Mouse (Mus musculus) hindbrain, embryonic 14.5 days (tissue): ENCODE results near the gene Bnc2. TPM values are rescaled to one million over a fixed set of nuclear protein-coding genes. Genes with fewer than 3 reads are reported as not detected.

Source experiments
- ATAC-seq: fragments of 200-750 bp; cut with Nextera tagmentation; 2 replicates; pipeline ENCODE4 v1.8.0; 2017; ENCODE audit warnings: moderate number of reproducible peaks, mild to moderate bottlenecking, moderate TSS enrichment, moderate library complexity; ENCODE audit not compliant: low FRiP score
- DNase-seq: peaks from one replicate; pipeline ENCODE4 v3.0.0-alpha.2; 2015; ENCODE audit warnings: low spot score
- H3K27ac ChIP-seq: fragments of 300-500 bp; sonication (generic); 2 replicates; pipeline ENCODE4 v1.5.1; 2014; ENCODE audit warnings: mild to moderate bottlenecking, moderate library complexity
- H3K27me3 ChIP-seq: fragments of 300-500 bp; sonication (generic); 2 replicates; pipeline ENCODE4 v1.6.1; 2014; ENCODE audit warnings: mild to moderate bottlenecking, low read length, mixed read lengths; ENCODE audit not compliant: control insufficient read depth, insufficient read depth
- H3K36me3 ChIP-seq: fragments of 300-500 bp; sonication (generic); replicated peaks from 2 replicates; pipeline ENCODE4 v1.6.1; 2014; ENCODE audit not compliant: control insufficient read depth, insufficient read depth
- H3K4me1 ChIP-seq: fragments of 300-500 bp; sonication (generic); replicated peaks from 2 replicates; pipeline ENCODE4 v1.6.1; 2014; ENCODE audit warnings: antibody characterized with exemption, low read length, mixed read lengths; ENCODE audit not compliant: control insufficient read depth, insufficient read depth
- H3K4me2 ChIP-seq: fragments of 300-500 bp; sonication (generic); replicated peaks from 2 replicates; pipeline ENCODE4 v1.6.1; 2014; ENCODE audit warnings: mild to moderate bottlenecking, moderate library complexity
- H3K4me3 ChIP-seq: fragments of 300-500 bp; sonication (generic); replicated peaks from 2 replicates; pipeline ENCODE4 v1.5.1; 2014; ENCODE audit warnings: mild to moderate bottlenecking, low read length
- H3K9ac ChIP-seq: fragments of 300-500 bp; sonication (generic); 2 replicates; pipeline ENCODE4 v1.6.1; 2014
- H3K9me3 ChIP-seq: fragments of 300-500 bp; sonication (generic); 2 replicates; pipeline ENCODE4 v1.6.1; 2016; ENCODE audit warnings: low read length; ENCODE audit not compliant: control insufficient read depth
- WGBS: fragments of 180-500 bp; shearing (Covaris S2); extraction: QIAGEN DNeasy Blood & Tissue Kit; methylation state at CpG from one replicate; pipeline ENCODE4 v1.1.7; 2014; 5-methylcytosine and 5-hydroxymethylcytosine counted together
- polyA plus RNA-seq: library from polyadenylated mRNA; unstranded; fragments of >200 nt; fragmentation: Nextera tagmentation; extraction: Ambion mirVana; gene quantifications from 2 replicates; pipeline ENCODE4 v1.2.1, GENCODE M21; 2014

Gene Bnc2
- polyA plus RNA-seq, 1 experiment from 2014 or later, result 12.0 TPM

DNA sequence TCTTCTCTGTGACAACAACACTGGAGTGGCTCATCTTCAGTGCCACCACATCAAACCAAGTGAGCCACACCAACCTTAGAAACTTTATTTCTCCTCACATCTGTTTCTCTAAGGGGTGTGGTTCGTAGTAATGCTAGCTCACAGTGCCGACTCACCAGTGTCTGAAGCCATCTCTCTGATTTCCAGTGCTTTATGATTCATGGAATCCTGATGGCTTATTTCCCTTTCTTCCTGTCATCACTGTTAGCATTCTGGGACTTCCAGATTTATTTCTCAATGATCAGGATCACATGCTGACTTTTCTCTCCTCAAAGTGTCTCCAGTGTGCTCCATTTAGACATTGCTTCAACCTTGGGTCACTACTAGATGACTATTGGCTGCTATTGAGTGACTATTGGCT is 443.8 kb downstream of the Bnc2 start:
- DNase-seq, result no peak

GRCm38 (mm10) chr4:84229189-84229960 is 445.7 kb downstream of the Bnc2 start:
- Histone ChIP-seq H3K9me3 (no peaks in the 10 kb centered on the region), H3K4me2 (no peak overlapping the region), H3K4me1 (no peaks in the 10 kb centered on the region), H3K36me3 (no peaks in the 10 kb centered on the region), H3K9ac (no peak overlapping the region), H3K27ac (no peak overlapping the region), H3K4me3 (no peak overlapping the region), H3K27me3 (no peaks in the 10 kb centered on the region)
- no peak for ATAC-seq
- WGBS, result 80% methylated on average over 10 of the region's 10 CpGs
- DNase-seq, result no peak

More for the DNA sequence above, 443.8 kb downstream of the Bnc2 start:
- Histone ChIP-seq H3K4me3 (no peak overlapping the region), H3K27ac (no peak overlapping the region), H3K4me1 (no peaks in the 10 kb centered on the region), H3K36me3 (no peaks in the 10 kb centered on the region), H3K4me2 (no peak overlapping the region), H3K27me3 (no peaks in the 10 kb centered on the region), H3K9ac (no peak overlapping the region), H3K9me3 (no peaks in the 10 kb centered on the region)
- 95% methylated on average over 2 of the region's 2 CpGs for WGBS
- no peak for ATAC-seq

- H3K27ac ChIP-seq, result no peak overlapping the region
- no peaks in the 10 kb centered on the region for H3K9me3 ChIP-seq
- H3K36me3 ChIP-seq, result no peaks in the 10 kb centered on the region
- ATAC-seq (no peak), DNase-seq (no peak)
- no peaks in the 10 kb centered on the region for H3K27me3 ChIP-seq
- 95% methylated on average over 5 of the region's 5 CpGs for WGBS
- no peak overlapping the region for H3K9ac ChIP-seq
- no peak overlapping the region for H3K4me3 ChIP-seq
- no peaks in the 10 kb centered on the region for H3K4me1 ChIP-seq
- no peak overlapping the region for H3K4me2 ChIP-seq
Observed at GRCm38 (mm10) chr4:84228551-84228950, 446.5 kb downstream of the Bnc2 start.

Other genes starting within 250 kb of the Bnc2 start
- gene Cntln, start 209.0 kb upstream of the Bnc2 start, polyA plus RNA-seq, result 5.5 and 6.2 TPM in 2 replicates